Mouse (Mus musculus): Measurements from ENCODE around the gene Tnfrsf4. TPM values are rescaled to one million over a fixed set of nuclear protein-coding genes. Genes with fewer than 3 reads are reported as not detected.

Gene Tnfrsf4
- polyA plus RNA-seq, 1 experiment = 0.64 TPM

- no peaks in the 10 kb centered on the region for H3K36me3 ChIP-seq (ENCODE audit: control insufficient read depth, insufficient read depth)
- H3ac ChIP-seq (ENCODE audit: control insufficient read depth, insufficient read length) = peak within 1 kb of the TSS; percentile 93
- TF ChIP-seq REST (IDR thresholded peaks at IDR 0.05; ENCODE audit: insufficient read depth, insufficient read length) (no peak), POLR2A (IDR thresholded peaks at IDR 0.05; ENCODE audit: insufficient read length, low read depth) (peak; percentile 82), SRF (IDR thresholded peaks at IDR 0.05; ENCODE audit: control insufficient read depth, insufficient read length, low read depth) (peak; percentile 36), TCF3 (IDR thresholded peaks at IDR 0.05; ENCODE audit: insufficient read length, low read depth) (no peak), MYOG (IDR thresholded peaks at IDR 0.05; ENCODE audit: control insufficient read depth in 1 of 3, insufficient read depth in 1 of 3, insufficient read length in 2 of 3, low read depth in 2 of 3) (peak in 2 of 3 experiments; percentile 28 to 59), POLR2AphosphoS2 (IDR thresholded peaks at IDR 0.05; ENCODE audit: insufficient read length, low read depth) (peak; percentile 75), TCF12 (IDR thresholded peaks at IDR 0.05; ENCODE audit: insufficient read depth, poor library complexity, severe bottlenecking) (no peak), MAX (IDR thresholded peaks at IDR 0.05; ENCODE audit: low read depth) (peak; percentile 76), CEBPB (IDR thresholded peaks at IDR 0.05; ENCODE audit: insufficient read depth, poor library complexity, severe bottlenecking) (no peak), USF1 (IDR thresholded peaks at IDR 0.05; ENCODE audit: low read depth) (peak; percentile 72), MYOD1 (IDR thresholded peaks at IDR 0.05; ENCODE audit: control insufficient read depth in 1 of 3, insufficient read length in 2 of 3, low read depth in 2 of 3) (peak in 2 of 3 experiments; percentile 1 to 58), E2F4 (IDR thresholded peaks at IDR 0.05; ENCODE audit: insufficient read depth) (no peak)
- peak within 1 kb of the TSS; percentile 97 for H3K4me3 ChIP-seq
- H3K27me3 ChIP-seq (ENCODE audit: control insufficient read depth, insufficient read depth, insufficient read length) = no peaks in the 10 kb centered on the region
- peaks cover 44% of the 10 kb centered on the region for H3K79me2 ChIP-seq (ENCODE audit: control insufficient read depth, insufficient read depth)
- peak within 1 kb of the TSS; percentile 96 for H3K4me2 ChIP-seq (ENCODE audit: low read depth)
These were observed 21.3 kb upstream of the Tnfrsf4 start, which contains the start of the genes B3galt6 and Sdf4 for GRCm38 (mm10) chr4:155992241-155992905. B3galt6 (minus strand) TSS chr4:155992649. Sdf4 (plus strand) TSS chr4:155992872.

GRCm38 (mm10) chr4:155992906-155993547 is 20.6 kb upstream of the Tnfrsf4 start:
- Histone ChIP-seq H3ac (ENCODE audit: control insufficient read depth, insufficient read length) (peak overlapping the region; percentile 93), H3K36me3 (ENCODE audit: control insufficient read depth, insufficient read depth) (peaks cover under 1% of the 10 kb centered on the region), H3K4me2 (ENCODE audit: low read depth) (peak overlapping the region; percentile 96), H3K27me3 (ENCODE audit: control insufficient read depth, insufficient read depth, insufficient read length) (no peaks in the 10 kb centered on the region), H3K4me3 (peak overlapping the region; percentile 97), H3K79me2 (ENCODE audit: control insufficient read depth, insufficient read depth) (peaks cover 47% of the 10 kb centered on the region)
- TF ChIP-seq MYOG (IDR thresholded peaks at IDR 0.05; ENCODE audit: control insufficient read depth in 1 of 3, insufficient read depth in 1 of 3, insufficient read length in 2 of 3, low read depth in 2 of 3) (no peak), TCF3 (IDR thresholded peaks at IDR 0.05; ENCODE audit: insufficient read length, low read depth) (no peak), POLR2AphosphoS2 (IDR thresholded peaks at IDR 0.05; ENCODE audit: insufficient read length, low read depth) (no peak), POLR2A (IDR thresholded peaks at IDR 0.05; ENCODE audit: insufficient read length, low read depth) (peak; percentile 48), TCF12 (IDR thresholded peaks at IDR 0.05; ENCODE audit: insufficient read depth, poor library complexity, severe bottlenecking) (no peak), USF1 (IDR thresholded peaks at IDR 0.05; ENCODE audit: low read depth) (peak; percentile 97)

GRCm38 (mm10) chr4:155993606-155994005 is 20.0 kb upstream of the Tnfrsf4 start:
- H3K4me2 ChIP-seq (ENCODE audit: low read depth) = peak overlapping the region; percentile 96
- peak overlapping the region; percentile 93 for H3ac ChIP-seq (ENCODE audit: control insufficient read depth, insufficient read length)
- peaks cover 47% of the 10 kb centered on the region for H3K79me2 ChIP-seq (ENCODE audit: control insufficient read depth, insufficient read depth)
- H3K4me3 ChIP-seq = peak overlapping the region; percentile 97
- H3K27me3 ChIP-seq (ENCODE audit: control insufficient read depth, insufficient read depth, insufficient read length) = no peaks in the 10 kb centered on the region
- peaks cover 6% of the 10 kb centered on the region for H3K36me3 ChIP-seq (ENCODE audit: control insufficient read depth, insufficient read depth)
- TF ChIP-seq CEBPB (IDR thresholded peaks at IDR 0.05; ENCODE audit: insufficient read depth, poor library complexity, severe bottlenecking) = no peak
- TF ChIP-seq POLR2A (IDR thresholded peaks at IDR 0.05; ENCODE audit: insufficient read length, low read depth) = no peak
- TF ChIP-seq POLR2AphosphoS2 (IDR thresholded peaks at IDR 0.05; ENCODE audit: insufficient read length, low read depth) = no peak
- TF ChIP-seq TCF3 (IDR thresholded peaks at IDR 0.05; ENCODE audit: insufficient read length, low read depth) = no peak
- TF ChIP-seq E2F4 (IDR thresholded peaks at IDR 0.05; ENCODE audit: insufficient read depth) = no peak
- TF ChIP-seq MAX (IDR thresholded peaks at IDR 0.05; ENCODE audit: low read depth) = no peak
- no peak for TF ChIP-seq SRF (IDR thresholded peaks at IDR 0.05; ENCODE audit: control insufficient read depth, insufficient read length, low read depth)
- TF ChIP-seq REST (IDR thresholded peaks at IDR 0.05; ENCODE audit: insufficient read depth, insufficient read length) = no peak
- TF ChIP-seq MYOG (IDR thresholded peaks at IDR 0.05; ENCODE audit: control insufficient read depth in 1 of 3, insufficient read depth in 1 of 3, insufficient read length in 2 of 3, low read depth in 2 of 3) = no peak
- TF ChIP-seq TCF12 (IDR thresholded peaks at IDR 0.05; ENCODE audit: insufficient read depth, poor library complexity, severe bottlenecking) = no peak
- no peak for TF ChIP-seq USF1 (IDR thresholded peaks at IDR 0.05; ENCODE audit: low read depth)
- no peak for TF ChIP-seq MYOD1 (IDR thresholded peaks at IDR 0.05; ENCODE audit: control insufficient read depth in 1 of 3, insufficient read length in 2 of 3, low read depth in 2 of 3)

- no peak overlapping the region for H3ac ChIP-seq (ENCODE audit: control insufficient read depth, insufficient read length)
- no peak for TF ChIP-seq TCF12 (IDR thresholded peaks at IDR 0.05; ENCODE audit: insufficient read depth, poor library complexity, severe bottlenecking)
- TF ChIP-seq MYOG (IDR thresholded peaks at IDR 0.05; ENCODE audit: control insufficient read depth in 1 of 3, insufficient read depth in 1 of 3, insufficient read length in 2 of 3, low read depth in 2 of 3) = no peak
- no peak for TF ChIP-seq POLR2A (IDR thresholded peaks at IDR 0.05; ENCODE audit: insufficient read length, low read depth)
- no peak for TF ChIP-seq CEBPB (IDR thresholded peaks at IDR 0.05; ENCODE audit: insufficient read depth, poor library complexity, severe bottlenecking)
- no peak for TF ChIP-seq REST (IDR thresholded peaks at IDR 0.05; ENCODE audit: insufficient read depth, insufficient read length)
- no peak for TF ChIP-seq USF1 (IDR thresholded peaks at IDR 0.05; ENCODE audit: low read depth)
- TF ChIP-seq POLR2AphosphoS2 (IDR thresholded peaks at IDR 0.05; ENCODE audit: insufficient read length, low read depth) = no peak
- no peak for TF ChIP-seq TCF3 (IDR thresholded peaks at IDR 0.05; ENCODE audit: insufficient read length, low read depth)
- TF ChIP-seq E2F4 (IDR thresholded peaks at IDR 0.05; ENCODE audit: insufficient read depth) = no peak
- no peak for TF ChIP-seq SRF (IDR thresholded peaks at IDR 0.05; ENCODE audit: control insufficient read depth, insufficient read length, low read depth)
- TF ChIP-seq MAX (IDR thresholded peaks at IDR 0.05; ENCODE audit: low read depth) = no peak
- TF ChIP-seq MYOD1 (IDR thresholded peaks at IDR 0.05; ENCODE audit: control insufficient read depth in 1 of 3, insufficient read length in 2 of 3, low read depth in 2 of 3) = no peak
These were observed 9.5 kb upstream of the Tnfrsf4 start for GRCm38 (mm10) chr4:156004109-156004508.

More at GRCm38 (mm10) chr4:156004109-156004508, 9.5 kb upstream of the Tnfrsf4 start:
- Histone ChIP-seq H3K79me2 (ENCODE audit: control insufficient read depth, insufficient read depth) (no peaks in the 10 kb centered on the region), H3K36me3 (ENCODE audit: control insufficient read depth, insufficient read depth) (peaks cover 63% of the 10 kb centered on the region), H3K27me3 (ENCODE audit: control insufficient read depth, insufficient read depth, insufficient read length) (no peaks in the 10 kb centered on the region), H3K4me3 (no peak overlapping the region), H3K4me2 (ENCODE audit: low read depth) (no peak overlapping the region)

All from myocyte (in vitro differentiated cells).